Mouse (Mus musculus): ENCODE results near the gene Tlr4.

The Tlr4 gene

DNA sequence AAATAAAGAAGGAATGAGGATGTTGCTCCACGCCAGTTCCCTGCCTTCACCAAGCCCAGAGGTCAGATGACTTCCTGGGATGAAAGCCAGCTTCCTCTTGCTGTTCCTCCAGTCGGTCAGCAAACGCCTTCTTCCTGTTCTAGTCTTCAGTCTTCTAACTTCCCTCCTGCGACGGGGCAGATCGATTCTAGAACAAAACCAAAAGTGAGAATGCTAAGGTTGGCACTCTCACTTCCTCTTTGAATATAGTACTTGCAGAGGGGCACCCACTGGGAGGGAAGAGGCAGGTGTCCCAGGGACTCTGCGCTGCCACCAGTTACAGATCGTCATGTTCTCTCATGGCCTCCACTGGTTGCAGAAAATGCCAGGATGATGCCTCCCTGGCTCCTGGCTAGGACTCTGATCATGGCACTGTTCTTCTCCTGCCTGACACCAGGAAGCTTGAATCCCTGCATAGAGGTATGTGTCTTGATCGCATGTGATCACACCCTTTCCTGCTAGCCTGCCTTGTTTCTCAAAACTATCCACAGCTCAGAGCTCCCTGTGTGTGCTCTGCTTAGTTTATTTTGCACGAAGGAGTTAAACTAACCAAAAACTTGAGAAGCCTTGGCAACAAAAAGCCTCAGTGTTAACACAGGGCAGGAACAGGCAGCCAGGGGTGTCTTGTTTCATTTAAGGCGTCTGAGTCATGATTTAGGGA, at the start of gene Tlr4:
Tlr4 (plus strand) TSS at position 122 of the 700 bp plus-strand sequence.
- DNase-seq, result peak; percentile 23

DNA sequence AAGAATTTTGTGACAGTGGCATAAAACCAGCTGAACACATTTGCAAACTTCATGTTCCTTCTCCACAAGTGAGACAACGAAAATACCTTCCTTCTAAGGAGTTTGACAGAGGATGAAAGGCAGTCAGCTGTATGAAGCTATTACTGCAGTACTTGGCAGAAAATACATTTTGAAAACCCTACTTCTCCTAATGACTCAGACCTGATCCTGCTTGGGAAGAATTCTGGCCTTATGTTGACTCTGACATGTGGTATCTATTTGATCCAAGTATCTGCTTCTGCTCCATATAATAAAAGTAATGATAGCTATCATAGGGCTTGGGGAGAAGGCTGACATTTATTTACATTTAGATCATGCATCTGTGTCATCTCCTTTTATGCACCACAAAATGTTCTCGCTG, 33.1 kb upstream of the Tlr4 start:
- DNase-seq, result no peak

DNA sequence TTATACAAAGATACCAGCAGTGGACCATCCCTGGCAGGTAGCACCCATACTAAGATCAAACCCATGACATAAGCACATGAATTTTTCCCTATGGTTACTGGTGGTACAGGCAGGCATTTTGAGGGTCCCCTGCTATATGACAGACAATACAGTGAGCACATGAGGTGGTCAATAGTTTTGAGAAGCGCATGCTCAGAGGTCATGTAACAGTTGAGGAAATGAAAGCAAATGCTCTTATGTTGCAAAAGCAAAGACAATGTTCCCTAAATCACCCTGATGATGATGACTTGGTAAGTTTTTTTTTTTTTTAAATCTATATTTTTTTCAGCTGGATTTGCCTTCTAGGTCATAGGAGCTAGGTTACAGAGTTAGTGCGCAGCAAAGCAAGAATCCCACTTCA, 30.7 kb upstream of the Tlr4 start:
- DNase-seq, result no peak

DNA sequence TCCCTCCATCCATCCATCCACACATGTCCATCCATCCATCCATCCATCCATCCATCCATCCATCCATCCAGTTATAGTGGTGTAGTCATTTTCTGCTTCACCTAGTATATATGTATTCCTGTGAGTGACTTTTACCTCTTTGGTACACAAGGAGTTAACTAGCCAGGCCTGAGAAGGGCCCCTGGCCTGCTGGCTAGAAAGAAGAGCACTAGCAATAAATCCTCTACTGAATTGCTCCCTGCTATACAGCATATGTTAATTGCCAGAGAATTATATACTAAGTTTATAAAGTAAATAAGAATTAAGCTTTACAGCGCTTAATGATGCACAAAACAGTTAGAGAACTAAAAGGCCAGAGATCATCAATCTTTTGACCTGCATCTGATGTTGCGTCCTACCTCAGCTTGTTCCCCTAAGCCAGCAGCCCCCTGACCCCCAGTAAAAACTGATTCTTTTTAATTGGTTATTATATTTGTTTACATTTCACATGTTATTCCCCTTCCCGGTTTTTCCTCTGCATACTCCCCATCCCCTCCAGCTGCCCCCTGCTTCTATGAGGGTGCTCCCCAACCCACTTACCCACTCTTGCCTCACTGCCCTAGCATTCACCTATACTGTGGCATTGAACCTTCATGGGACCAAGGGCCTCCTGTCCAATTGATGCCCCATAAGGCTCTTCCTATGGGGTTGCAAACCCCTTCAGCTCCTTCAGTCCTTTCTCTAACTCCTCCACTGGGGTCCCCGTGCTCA, 22.7 kb upstream of the Tlr4 start:
- DNase-seq, result no peak

DNA sequence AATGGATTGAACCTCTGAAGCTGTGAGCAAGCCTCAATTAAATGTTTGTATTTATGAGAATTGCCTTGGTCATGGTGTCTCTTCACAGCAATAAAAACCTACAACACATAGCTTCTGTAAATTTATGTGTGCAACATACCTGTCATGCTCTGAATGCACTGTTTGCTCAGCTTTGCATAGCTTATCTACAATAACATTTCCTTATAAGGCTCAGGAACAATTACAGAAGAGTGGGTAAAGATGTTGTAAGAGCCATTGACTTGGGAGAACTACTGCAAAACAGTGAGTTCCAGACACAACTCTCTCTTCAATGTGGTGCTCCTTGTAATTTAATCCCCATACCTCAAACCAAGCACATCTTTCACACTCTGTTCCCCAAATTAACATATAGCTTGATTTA, 21.6 kb upstream of the Tlr4 start:
- DNase-seq, result no peak

DNA sequence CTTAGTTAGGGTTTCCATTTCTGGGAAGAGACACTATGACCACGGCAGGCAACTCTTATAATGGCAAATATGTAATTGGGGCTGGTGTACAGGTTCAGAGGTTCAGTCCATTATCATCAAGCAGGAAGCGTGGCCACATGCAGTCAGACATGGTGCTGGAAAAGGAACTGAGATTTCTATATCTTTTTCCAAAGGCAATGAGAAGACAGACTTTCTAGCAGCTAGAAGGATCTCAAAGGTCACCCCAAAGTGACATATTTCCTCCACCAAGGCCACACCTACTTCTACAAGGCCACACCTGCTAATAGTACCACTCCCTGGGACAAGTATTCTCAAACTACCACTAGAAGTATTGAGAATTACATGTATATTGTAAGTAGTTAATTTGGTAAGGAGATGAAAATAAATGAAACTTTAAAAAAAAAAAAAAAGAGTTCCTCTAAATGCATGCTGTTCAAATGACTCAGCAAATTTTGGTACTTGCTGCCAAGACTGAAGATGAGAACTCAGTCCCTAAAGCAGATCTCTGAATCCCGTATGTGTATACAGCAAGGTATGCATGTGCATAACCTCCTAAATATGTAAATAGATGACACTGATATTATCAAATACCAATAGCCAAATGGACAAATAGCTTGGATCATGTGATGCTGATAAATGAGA, 10.9 kb upstream of the Tlr4 start:
- no peak for DNase-seq

DNA sequence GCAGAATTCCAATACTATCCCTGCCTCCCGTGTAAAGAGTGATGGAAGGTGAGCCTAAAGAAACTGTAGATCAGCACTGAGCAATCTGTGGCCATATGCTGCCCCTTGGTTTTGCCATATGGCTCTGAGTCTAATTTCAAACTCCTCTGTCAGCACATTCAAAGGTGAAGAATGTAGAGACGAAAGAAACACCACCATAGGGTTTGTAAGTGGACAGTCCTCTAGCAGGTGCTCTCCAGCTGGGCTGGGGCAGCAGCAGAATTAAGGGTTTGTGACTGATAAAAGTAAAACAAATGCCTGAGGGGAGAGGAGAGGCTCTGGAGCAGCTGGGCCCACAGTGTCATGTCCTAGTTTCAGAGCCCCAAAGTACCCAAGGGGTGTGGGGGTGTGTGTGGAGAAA, 6.2 kb upstream of the Tlr4 start:
- peak; percentile 42 for DNase-seq

DNA sequence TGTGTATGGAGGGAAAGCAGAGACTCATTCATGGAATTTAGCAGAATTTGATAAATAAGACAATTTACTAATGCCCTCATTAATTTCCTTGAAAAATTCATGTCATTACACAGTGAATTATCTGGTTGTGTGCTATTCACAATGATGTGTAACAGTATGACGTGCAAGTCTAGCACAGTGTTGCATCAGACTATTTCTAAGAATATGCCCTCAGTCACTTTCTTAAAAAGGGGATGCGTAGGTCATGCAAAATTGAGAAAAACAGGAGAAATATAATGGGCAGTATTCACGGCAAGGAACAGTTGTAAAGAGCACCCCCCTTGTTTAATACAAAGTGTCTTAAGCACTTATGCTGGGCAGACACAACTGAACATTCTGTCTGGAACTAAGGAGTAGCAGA, 5.6 kb upstream of the Tlr4 start:
- DNase-seq, result no peak

DNA sequence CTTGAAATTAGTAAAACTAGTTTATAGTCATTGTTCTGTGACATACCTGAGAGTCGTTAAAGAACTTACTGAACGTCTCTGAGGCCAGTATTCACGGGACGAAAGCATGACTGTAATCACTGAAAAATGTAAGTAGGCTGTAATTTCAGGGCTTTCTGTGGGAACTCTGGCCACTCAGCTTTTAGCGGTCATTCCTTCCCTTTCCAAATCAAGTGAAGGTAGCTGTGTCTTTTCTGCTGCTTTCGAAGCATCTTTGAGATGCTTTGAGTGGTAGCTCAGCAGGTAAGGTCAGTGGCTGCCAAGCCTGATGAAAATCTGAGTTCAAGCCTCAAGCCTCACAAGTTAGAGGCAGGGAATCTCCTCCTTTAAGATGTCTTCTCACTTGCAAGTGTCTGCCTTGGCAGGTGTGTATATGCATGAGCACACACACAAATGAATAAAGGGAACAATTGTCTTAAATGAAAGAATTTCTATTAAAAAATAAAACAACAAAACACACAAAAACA, 832 bp downstream of the Tlr4 start:
- DNase-seq, result no peak

DNA sequence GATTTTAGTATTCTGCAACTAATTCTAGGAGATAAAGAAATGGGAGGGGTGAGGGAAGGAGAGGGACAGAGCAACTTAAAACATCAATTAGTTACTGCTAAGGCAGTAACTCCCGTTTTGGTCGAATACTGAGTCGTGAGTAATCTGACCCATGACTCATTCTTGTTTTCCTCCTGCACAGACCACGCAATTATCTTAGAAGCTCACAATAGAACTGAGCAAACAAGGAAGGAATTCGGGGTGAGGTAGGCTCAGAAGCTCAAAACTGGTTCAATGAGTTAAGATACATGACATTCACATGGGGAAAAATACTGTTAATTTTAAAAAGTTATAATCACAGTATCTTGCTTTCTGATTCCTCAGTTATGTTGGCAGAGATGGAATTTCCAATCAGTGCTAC, 1.3 kb downstream of the Tlr4 start:
- no peak for DNase-seq

DNA sequence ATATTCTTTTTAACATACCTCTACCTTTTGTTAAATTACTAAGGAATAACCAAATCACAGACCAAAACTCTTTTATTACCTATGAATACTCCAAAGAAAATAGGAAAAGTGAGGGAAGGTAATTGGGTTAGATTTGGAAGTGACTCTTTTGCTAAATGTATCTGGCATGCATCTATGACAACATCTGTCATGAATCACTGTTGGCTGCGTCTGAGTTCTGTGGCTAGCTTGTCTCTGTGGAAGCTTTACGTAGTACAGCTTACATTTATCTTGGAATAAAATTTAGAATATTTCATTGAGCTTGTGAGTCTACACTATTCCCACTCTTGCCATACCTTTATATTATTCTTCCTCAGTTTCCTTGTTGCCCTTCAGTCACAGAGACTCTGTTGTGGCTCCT, 10.7 kb downstream of the Tlr4 start:
- DNase-seq, result no peak

DNA sequence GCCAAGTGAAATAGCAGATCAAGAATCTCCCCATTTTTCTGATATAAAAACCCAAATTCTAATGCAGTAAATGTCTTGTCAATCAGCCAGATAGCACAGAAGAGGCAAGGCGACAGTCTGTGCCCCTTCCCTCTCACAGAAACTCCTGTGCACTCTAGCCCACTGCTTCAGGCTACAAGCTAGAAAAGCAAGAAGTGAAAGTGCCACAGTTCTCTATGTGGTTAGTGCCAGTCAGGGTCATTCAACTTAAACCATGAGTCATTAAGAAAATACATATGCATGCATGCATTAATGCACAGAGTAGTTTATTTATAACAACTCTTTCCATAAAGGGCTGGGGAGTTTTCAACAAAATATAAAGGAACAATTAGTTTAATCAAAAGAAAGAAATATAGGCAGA, 15.9 kb downstream of the Tlr4 start:
- no peak for DNase-seq

DNA sequence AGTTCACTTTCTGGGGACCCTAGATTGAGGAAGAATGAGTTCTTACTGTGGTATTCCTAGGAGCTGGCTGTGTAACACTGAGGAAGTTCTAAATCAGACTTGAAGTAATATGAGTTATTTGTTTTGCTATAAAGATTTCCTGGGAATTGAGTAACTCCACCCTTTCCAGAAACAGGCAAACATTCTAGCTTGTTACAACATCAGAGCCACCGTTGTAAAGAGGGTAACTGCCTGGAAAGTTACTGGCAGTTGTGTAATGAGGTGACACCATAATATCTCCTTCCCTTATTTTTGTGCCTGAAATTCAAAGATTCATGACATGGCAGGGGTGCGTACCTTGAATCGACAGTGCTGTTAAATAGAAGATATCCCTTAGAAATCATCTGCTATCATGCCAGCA, 24.6 kb downstream of the Tlr4 start:
- no peak for DNase-seq

DNA sequence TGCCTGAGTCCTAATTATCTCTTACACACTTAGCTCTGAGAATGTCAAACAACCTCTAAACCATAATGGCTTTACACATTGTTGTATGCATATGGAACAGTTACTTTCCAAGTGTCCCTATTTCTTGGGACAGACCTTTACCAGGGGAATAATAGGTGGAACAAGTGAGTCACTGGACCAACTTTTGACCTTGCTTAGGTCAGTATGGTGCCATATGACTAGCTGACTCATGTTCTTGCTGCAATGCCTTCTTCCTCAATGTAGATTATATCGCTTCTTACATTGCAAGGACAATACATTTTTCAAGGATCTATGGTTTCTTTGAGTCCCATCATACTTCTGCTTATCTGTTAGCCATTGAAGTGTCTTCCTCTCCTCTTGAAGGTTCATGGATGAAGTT, 29.6 kb downstream of the Tlr4 start:
- no peak for DNase-seq

DNA sequence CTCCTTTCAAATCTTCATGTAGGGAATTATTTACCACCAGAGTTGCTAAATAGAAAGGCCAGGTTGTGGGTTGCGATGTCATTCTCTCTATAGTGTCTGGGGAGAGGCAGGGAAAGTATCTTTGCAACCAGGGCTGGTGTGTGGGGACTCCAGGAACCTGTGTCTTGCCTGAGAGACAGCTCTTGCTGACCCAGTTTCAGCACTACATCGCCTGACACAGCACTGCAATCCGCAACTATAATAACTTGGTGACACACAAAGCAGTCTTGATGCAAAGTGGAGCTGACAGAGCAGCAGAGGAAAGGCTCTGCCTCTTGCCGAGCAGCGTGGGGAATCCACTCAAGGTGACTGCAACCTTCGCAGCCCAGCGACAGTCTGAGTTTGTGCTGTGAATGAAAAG, 42.5 kb downstream of the Tlr4 start:
- DNase-seq, result no peak

DNA sequence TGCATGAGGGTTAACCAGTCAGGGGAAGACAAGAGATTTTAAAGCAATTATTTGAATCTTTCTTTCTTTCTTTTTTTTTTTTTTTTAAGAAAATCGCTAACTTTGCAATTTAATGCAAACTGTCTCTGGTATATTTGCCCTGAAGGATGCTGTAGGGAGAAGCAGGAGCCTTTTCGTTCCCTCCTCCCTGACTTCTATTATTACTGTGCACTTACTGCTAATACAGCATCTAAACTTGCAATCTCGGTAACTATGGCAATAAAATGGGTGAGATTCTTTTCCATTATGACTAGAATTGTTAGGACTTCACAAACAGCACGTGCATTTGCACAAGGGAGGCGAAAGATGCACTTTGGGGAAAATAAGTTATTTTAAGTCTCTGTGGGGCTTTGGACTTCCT, 44.6 kb downstream of the Tlr4 start:
- DNase-seq, result no peak

DNA sequence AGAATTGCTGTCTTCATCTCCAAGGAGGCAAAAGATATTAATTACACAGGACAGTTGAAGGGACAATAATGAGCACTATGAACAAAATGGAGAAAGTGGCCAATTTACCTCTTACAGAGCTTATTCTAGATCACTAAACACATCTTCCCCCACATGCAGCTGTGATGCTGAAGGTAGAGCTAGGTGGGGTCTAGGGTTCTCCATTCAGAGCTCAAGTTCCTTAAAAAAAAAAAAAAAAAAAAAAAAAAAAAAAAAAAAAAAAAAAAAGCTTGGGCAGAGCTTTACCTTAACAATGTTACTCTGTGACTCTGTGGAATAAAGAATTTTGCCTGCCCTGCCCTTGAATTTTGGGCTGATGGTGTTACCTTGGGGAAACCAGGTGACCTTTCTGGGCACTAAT, 46.0 kb downstream of the Tlr4 start:
- no peak for DNase-seq

DNA sequence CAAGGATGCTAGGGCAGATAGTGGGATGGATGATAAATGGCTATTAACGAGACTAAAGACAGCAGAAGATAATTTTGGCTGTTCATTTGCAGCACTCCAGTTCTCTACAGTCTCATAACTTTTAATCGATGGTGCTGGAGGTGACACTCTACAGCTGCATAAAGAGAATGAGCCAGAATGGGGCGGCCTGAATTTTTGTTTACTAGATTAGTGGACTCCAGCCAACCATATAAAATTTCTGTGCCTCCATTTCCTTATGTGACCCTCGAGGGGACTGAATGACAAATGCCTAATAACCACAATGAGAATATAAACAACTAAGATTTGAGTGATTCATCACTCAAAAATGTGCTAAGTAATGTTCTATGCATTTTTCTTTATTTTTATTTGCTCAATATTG, 48.4 kb downstream of the Tlr4 start:
- DNase-seq, result no peak

DNA sequence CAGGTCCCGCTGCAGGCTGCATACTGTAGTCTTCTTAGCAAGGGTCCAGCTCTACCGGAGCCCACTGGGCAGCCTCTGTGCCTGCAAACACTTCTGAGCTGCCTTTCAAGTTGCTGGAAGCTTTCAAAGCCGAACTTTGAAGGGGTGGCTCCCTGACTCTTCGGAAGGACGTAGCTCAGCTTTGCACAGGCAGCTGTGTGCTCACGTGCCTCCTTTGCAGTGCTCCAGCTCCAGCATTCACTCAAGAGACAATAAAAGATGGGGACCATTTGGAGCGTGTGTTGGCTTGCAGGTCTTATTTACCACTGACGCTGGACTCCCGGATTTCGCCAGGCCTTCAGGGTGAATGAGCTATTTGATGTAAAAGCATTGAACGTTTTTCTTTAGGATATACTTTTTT, 50.2 kb downstream of the Tlr4 start:
- no peak for DNase-seq

DNA sequence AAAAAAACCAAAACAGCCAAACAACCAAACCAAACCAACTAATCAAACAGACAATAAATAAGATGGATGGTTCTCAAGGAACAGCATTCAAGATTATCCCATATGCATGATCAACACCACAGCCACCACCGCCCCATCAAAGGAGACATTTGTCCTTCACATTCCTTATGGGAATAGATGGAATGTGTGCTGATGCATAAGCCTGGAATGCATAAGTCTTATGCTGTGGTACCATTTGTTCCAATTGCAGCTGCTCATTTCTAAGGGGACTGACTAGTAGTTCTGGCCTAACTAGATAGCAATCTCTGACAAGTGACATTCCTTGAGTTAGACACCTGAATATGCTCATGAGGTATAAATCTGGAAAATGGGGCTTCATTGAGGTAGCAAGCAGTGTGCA, 54.1 kb downstream of the Tlr4 start:
- no peak for DNase-seq

DNA sequence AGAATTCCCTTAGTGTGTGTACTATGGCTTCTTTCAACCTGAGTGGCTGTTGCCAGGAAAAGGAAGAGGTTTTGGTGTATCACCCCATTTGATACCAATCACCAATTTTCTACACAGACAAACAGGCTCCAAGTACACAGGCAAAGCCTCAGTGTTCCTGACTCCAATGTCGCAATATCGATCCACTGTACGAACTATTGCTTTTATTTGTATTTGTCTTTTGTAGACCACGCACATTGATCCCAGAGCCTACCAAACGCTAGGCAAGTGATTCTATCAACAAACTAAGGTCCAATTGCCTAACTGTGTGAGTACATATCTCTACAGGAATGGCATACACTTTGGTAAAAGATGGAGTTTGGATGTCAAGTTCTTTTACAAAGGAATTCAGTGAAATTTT, 55.9 kb downstream of the Tlr4 start:
- no peak for DNase-seq

DNA sequence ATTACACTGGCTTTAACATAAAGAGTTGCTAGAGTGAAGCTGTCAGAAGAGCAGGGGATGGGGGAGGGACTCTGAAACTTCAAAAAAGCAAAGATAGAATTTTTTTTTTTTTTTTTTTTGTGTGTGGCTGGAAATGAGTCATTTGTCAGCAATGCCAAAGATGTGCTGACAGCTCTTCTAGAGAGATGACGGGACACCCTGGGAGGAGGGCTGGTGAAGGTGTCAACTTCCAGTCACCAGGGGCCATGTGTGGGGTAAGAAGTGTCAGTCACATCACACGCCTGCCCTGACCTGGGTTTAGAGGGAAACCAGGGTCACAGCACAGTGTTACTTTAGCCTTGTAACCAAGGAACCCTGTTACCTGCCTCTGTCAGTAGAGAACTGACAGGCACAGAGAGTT, 67.2 kb downstream of the Tlr4 start:
- no peak for DNase-seq

DNA sequence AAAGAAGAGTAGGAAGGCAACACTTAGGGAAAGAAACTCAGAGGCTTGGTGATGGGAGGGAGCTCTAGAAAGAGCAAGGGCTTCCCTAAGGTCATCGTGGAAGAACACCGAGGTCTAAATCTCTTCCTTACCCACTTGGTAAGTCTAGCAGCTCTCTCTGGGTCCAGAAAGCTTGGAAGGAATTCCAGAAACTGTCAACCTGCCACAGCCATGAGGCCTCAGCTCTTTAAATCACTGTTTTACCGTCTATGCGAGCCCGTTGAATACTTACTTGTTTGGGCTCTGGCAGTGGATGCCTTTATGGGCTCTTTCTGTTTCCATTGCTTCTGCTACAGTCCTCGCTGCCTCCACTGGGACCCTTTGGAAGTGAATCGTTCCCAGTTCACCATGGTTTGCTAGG, 67.6 kb downstream of the Tlr4 start:
- no peak for DNase-seq

DNA sequence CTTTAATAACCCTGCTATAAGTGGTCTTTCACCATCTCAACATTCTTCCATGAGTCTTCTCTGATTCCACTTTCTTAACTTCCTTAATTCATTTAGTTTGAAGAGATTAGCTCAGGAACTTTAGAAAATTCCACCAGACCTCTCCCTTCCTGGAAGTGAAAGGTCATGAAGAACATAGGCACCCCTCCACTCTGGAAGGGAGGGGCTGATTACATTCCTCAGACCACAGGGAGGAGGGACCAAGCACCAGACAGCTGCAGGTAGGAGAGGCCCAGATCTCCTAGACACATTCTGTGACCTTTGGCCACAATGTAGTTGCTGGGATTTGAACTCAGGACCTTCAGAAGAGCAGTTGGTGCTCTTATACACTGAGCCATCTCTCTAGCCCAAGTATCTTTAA, 72.7 kb downstream of the Tlr4 start:
- DNase-seq, result no peak

Measured in cerebellum, adult 11 months (tissue).